Mouse (Mus musculus) brain, embryonic 18.5 days (tissue): ENCODE measurements around the gene Picalm.
"Not testable (repeated sequence)": the region's sequence is repeated elsewhere in the genome, so short reads cannot be mapped to it uniquely, and the experiment has no call there.

Experiments used
- DNase-seq: peaks from one replicate; pipeline ENCODE4 v3.0.0-alpha.2; 2012; ENCODE audit warnings: low read depth, low spot score

Picalm gene

DNA sequence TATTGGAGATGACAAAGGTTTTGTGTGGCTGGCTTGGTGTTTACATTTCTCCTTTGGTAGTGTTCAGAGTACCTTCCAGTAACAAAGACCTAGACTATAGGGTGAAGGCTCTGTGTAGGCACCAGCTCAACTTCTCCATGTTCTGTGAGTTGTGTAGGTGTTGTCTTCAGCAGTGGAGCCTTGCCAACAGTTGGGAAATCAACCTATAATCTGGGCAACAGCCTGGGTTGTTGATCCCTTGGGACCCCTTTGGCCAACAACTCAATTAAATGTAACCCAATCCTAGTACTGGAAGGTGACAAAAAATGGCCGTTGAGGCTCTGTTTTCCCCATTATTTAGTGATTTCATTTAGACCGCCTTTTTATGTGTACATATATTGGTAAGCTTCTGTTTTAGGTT lies 80.1 kb downstream of the Picalm start:
- no peak for DNase-seq

DNA sequence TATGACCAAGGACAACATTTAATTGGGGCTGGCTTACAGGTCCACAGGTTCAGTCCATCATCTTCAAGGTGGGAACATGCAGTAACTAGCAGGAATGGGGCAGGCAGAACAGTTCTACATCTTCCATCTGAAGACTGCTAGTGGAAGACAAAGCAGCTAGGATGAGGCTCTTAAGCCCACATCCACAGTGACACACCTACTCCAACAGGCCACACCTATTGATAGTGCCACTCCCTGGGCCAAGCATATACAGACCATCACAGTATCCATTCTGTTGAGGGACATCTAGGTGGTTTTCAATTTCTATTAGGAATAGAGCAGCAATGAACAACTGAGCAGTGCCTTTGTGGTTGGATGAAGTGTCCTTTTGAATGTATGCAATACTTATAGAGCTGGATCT lies 80.9 kb downstream of the Picalm start:
- DNase-seq, result no peak

DNA sequence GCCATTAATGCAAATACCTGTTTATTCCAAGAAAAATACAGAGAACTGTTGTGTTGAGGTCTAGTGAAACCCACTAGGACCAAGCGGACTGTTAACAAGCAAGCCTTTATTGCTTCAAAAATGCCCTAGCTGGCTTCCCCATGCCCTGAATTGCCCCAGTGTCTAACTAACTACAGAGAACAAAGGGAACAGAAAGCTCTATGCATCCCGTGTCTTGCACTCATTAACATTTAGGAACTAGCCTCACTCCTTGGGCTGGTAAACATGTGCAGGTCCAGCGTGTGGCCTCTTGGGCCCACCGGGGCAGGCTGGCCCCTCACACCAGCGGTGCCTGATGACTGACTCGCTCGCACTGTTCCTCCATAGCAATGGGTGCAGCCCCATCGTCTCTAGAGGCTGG lies 86.5 kb downstream of the Picalm start:
- DNase-seq, result peak; percentile 3

DNA sequence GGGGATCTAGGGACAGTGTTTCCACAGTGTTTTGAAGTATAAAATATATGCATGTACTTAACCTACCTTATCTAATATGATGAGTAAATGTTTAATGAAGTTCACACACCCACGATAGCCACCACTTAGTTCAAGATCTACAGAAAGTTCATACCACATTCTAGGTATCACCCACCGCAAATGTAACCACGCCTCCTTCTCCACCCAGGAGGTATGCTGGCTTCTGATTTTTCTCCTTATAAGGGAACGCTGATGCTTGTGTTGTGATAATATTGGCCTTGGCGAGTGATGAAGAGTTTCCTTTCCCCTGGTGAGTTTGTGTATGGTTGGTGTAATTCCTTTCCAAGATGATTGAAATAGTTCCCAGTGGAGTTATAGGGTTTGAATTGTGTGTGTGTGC lies 88.1 kb downstream of the Picalm start:
- DNase-seq, result no peak

DNA sequence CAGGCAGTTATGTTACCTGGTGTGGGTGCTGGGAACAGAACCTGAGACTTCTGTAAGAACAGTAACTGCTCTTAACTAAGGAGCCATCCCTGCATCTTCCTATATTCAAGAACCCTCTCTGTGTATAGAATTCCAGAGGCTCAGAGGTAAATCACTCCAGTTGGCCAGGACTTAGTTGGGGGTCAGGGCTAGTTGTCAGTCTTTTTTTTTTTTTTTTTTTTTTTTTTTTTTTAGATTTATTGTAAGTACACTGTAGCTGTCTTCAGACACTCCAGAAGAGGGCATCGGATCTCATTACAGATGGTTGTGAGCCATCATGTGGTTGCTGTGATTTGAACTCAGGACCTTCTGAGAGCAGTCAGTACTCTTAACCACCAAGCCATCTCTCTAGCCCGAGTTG lies 91.5 kb downstream of the Picalm start:
- DNase-seq, result no peak

DNA sequence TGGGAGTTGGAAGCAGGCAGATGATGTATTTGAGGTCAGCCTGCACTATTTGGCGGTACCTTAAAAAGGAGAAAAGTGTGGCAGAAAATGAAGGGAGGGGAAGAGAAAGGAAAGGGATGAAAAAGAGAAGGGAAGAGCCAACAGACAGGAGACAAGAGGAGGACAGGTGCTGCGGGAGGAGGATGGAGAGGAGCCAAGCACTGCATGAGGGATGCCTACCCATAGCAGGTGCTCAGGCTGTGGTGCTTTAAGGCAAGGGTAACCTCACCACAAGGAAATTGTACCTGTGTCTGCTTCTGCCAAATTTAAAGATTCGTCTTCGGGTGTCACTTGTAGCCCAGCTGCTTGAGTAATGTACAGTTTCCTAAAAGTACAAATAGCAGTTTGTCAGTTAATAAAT lies 98.1 kb downstream of the Picalm start:
- no peak for DNase-seq

DNA sequence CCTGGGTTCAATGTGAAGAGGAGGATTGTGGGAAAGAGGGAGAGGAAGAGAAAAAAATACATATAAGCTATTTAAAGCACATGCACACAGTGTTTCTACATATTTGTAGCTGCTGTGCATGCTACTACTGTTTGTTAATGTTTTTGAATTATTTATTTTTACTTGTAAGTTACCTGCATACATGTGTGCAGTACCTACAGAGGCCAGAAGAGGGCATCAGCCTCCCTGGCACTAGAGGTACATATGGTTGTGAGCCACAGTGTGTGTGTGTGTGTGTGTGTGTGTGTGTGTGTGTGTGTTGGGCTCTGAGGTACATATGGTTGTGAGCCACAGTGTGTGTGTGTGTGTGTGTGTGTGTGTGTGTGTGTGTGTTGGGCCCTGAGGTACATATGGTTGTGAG lies 98.9 kb downstream of the Picalm start:
- DNase-seq, result not testable (repeated sequence)

DNA sequence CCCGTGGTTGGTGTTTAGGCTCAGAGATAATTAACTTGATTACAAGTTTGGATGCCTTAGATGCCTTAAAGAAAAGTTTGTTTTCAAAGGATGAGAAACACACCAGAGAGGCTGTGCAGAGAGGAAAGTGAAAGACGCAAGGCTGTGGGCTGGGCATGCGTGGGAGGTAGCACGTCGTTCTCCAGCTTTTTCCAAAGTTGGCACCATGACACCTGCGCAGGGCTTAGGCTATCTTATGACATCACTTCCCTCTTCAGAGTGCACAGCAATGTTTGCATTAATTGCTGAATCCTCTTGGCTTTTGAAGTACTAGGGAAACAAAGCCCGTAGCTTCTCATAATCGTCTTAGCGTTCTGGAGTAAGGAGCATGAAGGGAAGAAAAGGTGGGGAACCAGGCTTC lies 101.4 kb downstream of the Picalm start:
- no peak for DNase-seq

DNA sequence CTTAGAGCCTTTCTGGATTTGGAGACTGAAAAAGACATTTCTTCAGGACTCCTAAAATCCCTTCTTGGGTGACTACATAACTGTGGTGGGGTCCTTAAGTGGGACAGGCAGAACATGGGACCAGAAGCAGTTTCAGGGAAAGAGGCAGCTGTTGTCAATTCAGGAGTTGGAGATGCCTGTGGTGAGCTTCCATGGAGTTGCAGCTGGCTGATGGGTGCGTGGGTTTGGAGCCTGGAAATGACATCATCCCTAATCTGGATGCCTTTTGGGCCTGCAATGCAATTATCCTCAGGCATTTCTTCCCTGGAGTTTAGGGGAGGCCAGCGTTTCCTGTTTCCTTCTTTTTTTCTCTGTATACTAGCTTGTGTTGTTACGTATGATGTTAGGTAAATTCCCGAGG lies 103.9 kb downstream of the Picalm start:
- DNase-seq, result no peak

DNA sequence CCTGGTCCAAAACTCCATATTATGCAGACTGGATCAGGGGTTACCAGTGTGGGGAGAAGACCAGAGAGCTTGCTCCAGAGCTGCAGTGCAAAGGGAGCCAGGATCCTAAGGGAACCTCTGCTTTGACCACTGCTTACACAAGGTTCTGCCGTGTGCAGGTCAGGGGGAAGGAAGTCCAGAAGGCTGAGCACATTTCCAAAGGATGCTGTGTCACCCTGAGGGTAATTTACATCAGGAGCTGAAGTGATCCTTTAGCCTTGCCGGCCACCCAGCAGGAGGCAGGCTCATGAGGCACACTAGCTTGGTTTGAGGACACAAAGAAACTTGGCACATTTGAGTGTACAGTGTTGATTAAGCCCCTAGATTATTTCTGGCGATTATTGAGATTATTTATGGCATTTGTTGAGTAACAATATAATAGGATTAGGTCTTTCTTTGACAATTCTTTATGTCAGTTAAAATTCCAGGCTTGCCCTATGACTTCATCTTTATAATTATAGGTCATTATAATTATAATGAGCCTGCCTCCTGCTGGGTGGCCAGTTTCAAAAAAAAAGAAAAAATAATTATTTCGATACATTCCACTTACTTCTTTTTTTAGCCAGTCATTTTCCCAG lies 106.4 kb downstream of the Picalm start:
- no peak for DNase-seq

DNA sequence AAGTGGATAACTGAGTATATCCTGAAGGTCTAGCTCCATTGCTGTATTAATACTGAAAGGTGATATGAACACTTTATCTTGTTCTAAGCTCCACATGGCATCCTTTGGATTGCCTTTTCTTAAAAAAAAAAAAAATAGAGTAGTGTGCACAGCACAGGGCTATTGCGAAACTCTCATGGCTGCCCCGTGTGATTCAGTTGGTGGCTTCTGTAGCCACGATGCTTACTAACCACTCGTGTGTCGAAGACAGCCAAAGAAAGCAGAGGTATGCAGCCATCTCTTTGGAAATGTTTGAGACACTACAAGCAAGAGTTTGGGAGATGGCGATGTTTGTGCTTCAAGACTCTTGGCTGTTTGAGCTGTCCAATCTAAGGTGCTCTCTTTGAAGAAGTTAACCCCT lies 113.1 kb downstream of the Picalm start:
- no peak for DNase-seq

DNA sequence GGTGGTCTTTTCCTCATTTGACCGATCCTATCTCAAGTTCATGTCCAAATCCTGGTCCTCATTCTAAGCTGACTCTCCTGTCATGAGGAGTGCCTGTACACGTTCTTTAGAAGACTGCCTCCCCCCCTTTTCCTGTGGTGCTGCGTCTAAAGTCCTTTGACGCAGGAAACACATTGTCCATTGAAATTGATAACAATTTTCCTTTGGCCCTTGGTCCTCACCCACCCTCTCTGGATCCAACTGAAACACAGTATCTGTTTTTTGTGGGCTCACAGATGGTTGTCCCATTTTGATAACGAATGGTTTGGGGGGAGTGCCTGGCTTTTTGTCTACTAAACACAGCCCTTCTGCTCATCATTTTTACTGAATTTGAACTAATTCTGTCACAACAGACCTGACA lies 113.6 kb downstream of the Picalm start:
- DNase-seq, result no peak

DNA sequence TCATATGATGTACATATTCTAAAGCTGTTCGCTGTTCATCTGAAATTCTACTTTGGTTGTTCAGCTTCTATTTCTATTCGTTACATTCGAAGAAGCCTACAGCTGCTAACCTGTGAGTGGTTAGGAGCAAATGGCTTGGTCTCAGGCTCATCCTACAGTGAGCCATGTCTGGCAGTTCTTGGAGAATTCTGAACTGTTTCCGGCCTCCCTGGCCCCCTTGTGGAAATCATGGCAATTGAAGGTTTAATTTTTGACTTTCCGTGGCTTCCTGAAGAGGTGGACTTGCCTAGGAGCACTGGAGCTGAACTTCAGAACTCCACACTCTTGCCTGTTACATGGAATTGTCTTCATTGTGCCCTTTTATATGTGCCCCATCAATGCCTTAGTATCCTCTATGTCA lies 122.9 kb downstream of the Picalm start:
- no peak for DNase-seq

DNA sequence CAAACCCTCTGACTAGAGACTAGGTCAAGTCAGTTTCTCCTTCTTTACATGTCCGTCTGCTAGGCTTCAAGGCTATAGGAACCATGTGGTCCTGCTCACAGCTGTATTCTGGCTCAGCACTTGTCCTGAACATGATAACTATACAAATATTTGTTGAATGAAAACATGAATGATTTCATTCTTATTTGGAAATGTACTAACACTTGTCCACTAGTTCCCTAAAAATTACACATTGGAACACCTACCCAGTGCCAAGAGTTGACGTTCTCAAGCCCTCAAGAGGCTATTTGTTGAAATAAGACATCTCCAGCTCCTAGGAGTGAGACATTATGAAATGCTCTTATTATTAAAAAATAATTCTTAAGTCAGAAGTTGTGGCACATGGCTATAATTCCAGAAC lies 128.7 kb downstream of the Picalm start:
- no peak for DNase-seq

DNA sequence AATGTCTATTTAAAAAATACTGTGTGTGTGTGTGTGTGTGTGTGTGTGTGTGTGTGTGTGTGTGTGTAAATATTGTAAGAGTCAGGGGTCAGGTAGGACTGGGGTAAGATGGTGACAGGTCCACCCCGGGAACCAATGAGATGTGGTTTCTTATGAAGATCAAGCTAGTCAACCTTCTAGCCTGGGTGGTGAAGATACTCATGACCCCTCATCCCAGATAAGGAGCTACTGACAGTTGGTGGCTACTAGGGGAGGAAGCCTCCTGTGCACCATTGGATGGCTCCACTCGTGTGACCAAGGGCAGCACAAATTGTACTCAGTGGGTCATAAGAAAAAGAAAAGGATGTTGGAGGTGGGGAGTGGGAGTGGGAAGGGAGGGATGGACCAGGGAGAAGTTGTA lies 129.9 kb downstream of the Picalm start:
- no peak for DNase-seq

DNA sequence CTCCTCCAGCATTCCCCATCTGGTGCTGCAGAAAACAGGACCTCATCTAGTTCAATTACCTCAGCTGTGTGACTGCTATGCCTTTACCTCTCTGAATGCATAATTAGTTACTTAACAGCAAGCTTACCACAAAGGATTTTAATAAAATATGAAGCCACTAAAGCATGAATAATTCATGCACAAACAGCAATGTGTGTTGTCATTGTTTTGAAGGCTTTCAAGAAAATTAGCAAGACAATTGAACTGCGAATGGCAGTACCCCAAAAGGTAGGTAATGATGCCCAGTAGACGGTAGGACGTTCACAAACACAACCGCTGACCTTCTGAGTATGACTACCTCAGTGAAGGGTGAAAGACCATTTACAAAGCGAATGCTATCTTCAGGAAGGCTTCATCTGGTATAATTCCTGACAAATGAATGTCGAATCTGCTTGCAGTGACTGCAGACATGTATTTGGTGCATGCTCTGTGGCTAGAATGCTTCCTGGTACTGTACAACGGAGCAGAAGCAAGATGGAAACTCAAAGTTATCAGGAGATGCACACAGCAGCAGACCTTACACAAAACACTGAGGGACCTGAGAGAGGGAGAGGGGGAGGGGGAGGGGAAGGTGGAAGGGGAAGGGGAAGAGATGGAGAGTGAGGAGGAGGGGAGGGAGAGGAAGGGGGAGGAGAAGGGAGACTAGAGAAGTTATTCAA lies 132.0 kb downstream of the Picalm start:
- DNase-seq, result no peak
